8 mouse cellular contexts compared by ENCODE assay signal in the genomic region with DNA sequence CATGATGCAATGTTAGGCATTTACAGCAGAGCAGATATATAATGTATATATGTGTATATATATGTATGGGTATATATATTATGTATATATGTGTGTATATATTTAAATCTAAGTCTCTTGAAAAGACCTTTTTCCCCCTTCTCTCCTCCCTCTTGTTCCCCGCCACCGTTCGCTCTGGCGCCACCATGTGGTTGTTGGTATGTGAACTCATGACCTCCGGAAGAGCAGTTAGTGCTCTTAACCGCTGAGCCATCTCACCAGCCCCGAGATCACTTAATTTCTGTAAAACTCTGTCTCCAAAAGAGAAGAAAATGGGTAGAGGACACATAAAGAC.
DNase-seq lines count a peak whose midpoint lies in the region; ATAC-seq lines count a peak whose summit lies in the region.

No protein-coding gene starts in this region.

- no peak overlapping the region for H3K27ac ChIP-seq in forebrain, embryonic 10.5 days
- H3K27ac ChIP-seq in hindbrain, embryonic 11.5 days (ENCODE audit: low read depth, low read length), result no peak overlapping the region
- H3K27ac ChIP-seq in midbrain, embryonic 16.5 days (ENCODE audit: low read length), result no peak overlapping the region

- no peak for DNase-seq in frontal cortex, postnatal 14 days (ENCODE audit: low spot score in 2 of 2)
- DNase-seq in adrenal gland, postnatal 25 days, result peak; percentile 69
- peak; percentile 38 for DNase-seq in forebrain, embryonic 10.5 days (ENCODE audit: extremely low spot score, low spot score)
- peak; percentile 73 for DNase-seq in hindbrain, embryonic 11.5 days (ENCODE audit: low spot score)
- DNase-seq in liver, result peak; percentile 73
- DNase-seq in thymus, adult 18-20 months, result peak; percentile 26 to 29

- no peaks in the 10 kb centered on the region for H3K27me3 ChIP-seq in forebrain, embryonic 10.5 days (ENCODE audit: poor library complexity, severe bottlenecking)
- no peaks in the 10 kb centered on the region for H3K27me3 ChIP-seq in hindbrain, embryonic 11.5 days (ENCODE audit: control insufficient read depth, insufficient read depth, low read length)
- H3K27me3 ChIP-seq in midbrain, embryonic 16.5 days (ENCODE audit: control insufficient read depth, insufficient read depth, low read depth, low read length), result no peaks in the 10 kb centered on the region

- no peak overlapping the region for H3K4me2 ChIP-seq in hindbrain, embryonic 11.5 days (replicated peaks; ENCODE audit: low read depth, low read length)
- peak overlapping the region; percentile 41 for H3K4me2 ChIP-seq in midbrain, embryonic 16.5 days (ENCODE audit: low read length)

- WGBS in forebrain, embryonic 10.5 days, result 26% methylated on average over 7 of the region's 7 CpGs
- 38% methylated on average over 7 of the region's 7 CpGs for WGBS in hindbrain, embryonic 11.5 days
- 34% methylated on average over 7 of the region's 7 CpGs for WGBS in midbrain, embryonic 16.5 days

- H3K9me3 ChIP-seq in forebrain, embryonic 10.5 days, result no peaks in the 10 kb centered on the region; the same call in 1 of the 2 replicates
- no peaks in the 10 kb centered on the region for H3K9me3 ChIP-seq in hindbrain, embryonic 11.5 days (ENCODE audit: control insufficient read depth, low read length)
- no peaks in the 10 kb centered on the region for H3K9me3 ChIP-seq in midbrain, embryonic 16.5 days (replicated peaks; ENCODE audit: control insufficient read depth, low read length, poor library complexity, severe bottlenecking)

- ATAC-seq in frontal cortex, adult (ENCODE audit: low TSS enrichment), result peak; percentile 25; the same call in 1 of the 2 replicates
- peak; percentile 51 for ATAC-seq in hindbrain, embryonic 11.5 days (ENCODE audit: low FRiP score)
- ATAC-seq in midbrain, embryonic 16.5 days, result peak; percentile 60; the same call in 1 of the 2 replicates

- no peaks in the 10 kb centered on the region for H3K4me1 ChIP-seq in forebrain, embryonic 10.5 days
- no peaks in the 10 kb centered on the region for H3K4me1 ChIP-seq in hindbrain, embryonic 11.5 days (replicated peaks; ENCODE audit: control insufficient read depth, insufficient read depth, low read length)
- H3K4me1 ChIP-seq in midbrain, embryonic 16.5 days (ENCODE audit: control insufficient read depth, insufficient read depth, low read length), result no peaks in the 10 kb centered on the region

- no peaks in the 10 kb centered on the region for H3K36me3 ChIP-seq in forebrain, embryonic 10.5 days (replicated peaks)
- H3K36me3 ChIP-seq in hindbrain, embryonic 11.5 days (ENCODE audit: control insufficient read depth, insufficient read depth, low read length), result no peaks in the 10 kb centered on the region
- no peaks in the 10 kb centered on the region for H3K36me3 ChIP-seq in midbrain, embryonic 16.5 days (ENCODE audit: control insufficient read depth, insufficient read depth, low read length)

- no peak overlapping the region for H3K9ac ChIP-seq in hindbrain, embryonic 11.5 days (ENCODE audit: low read depth, low read length)
- H3K9ac ChIP-seq in midbrain, embryonic 16.5 days (ENCODE audit: low read depth, low read length), result no peak overlapping the region

- H3K4me3 ChIP-seq in forebrain, embryonic 10.5 days, result peak overlapping the region; percentile 36
- no peak overlapping the region for H3K4me3 ChIP-seq in hindbrain, embryonic 11.5 days (ENCODE audit: low read depth, low read length)
- peak overlapping the region; percentile 29 for H3K4me3 ChIP-seq in midbrain, embryonic 16.5 days (ENCODE audit: low read depth, low read length)

Comparison
In these comparisons a context has a peak if more than half of its experiments do, and no peak if none do; other contexts are left out.
1. DNase-seq: peak in adrenal gland, postnatal 25 days (single experiment), forebrain, embryonic 10.5 days (single experiment), hindbrain, embryonic 11.5 days (single experiment), liver (single experiment) and thymus, adult 18-20 months (2 of 2); none in frontal cortex, postnatal 14 days (0 of 2).
2. Peak in every context shown above with its lines, with median percentiles within 50 percentile points of each other: ATAC-seq.